Comparison of ENCODE assay signal across 8 mouse cellular contexts in the genomic region with DNA sequence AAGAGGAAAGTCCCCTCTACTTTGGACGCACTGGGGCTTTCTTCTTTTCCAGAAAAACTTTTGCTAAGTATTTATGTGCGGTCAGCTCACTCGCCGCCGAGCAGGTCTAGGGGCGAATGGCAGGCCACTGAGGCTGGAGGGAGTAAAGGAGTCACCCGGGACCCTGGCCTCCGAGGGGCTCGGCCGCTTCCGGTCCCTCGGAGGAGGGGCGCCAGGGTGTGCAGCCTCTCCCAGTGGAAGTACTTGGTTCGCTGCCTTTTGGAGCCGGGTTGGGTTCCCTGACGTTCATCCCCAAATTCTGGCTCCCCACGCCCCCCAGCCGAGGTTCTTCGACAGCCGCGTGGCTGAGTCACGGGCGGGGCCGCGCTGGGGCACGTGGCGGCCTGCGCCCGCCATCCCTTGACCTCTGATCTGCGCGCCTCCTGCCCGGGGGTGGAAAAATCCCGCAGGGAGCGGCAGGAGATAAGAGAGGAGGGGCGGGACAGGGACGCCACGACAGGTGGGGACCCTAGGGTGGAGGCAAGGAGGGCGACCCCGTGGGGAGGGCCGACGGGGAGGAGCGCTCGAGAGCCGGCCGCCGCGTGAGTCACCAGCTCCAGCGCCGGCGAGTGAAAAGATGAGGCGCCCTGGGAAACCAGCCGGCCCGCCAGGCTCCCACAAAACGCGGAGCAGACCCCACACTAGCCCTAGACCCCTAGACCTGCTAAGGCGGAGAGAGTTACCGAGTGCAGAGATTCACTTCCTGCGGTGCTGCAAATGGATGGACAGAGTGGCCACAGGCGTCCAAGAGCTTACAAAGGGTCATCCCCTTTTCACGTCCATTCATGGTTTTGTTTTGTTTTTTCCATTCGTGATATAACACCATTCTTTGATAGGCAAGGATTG. TPM values are rescaled to one million over a fixed set of nuclear protein-coding genes. Genes with fewer than 3 reads are reported as not detected.
A peak's percentile ranks its signal among the peaks of the same experiment; 100 is the strongest.
DNase-seq lines count a peak whose midpoint lies in the region; ATAC-seq and TF ChIP-seq lines count a peak whose summit lies in the region.

No protein-coding gene starts in this region.

- H3K4me1 ChIP-seq in embryonic fibroblast, embryonic 13.5 days (ENCODE audit: control insufficient read depth, insufficient read depth, low read length): peaks cover 16% of the 10 kb centered on the region
- H3K4me1 ChIP-seq in heart, postnatal 0 days (ENCODE audit: control insufficient read depth, insufficient read depth): peaks cover 41% of the 10 kb centered on the region
- peaks cover 59% of the 10 kb centered on the region for H3K4me1 ChIP-seq in midbrain, embryonic 10.5 days

- peak; percentile 81 for DNase-seq in 416B (ENCODE audit: low read depth)
- peak; percentile 46 for DNase-seq in adipocyte (ENCODE audit: low spot score)
- DNase-seq in heart, postnatal 0 days (ENCODE audit: low spot score): no peak
- peak; percentile 26 to 70 for DNase-seq in kidney, postnatal 36 days
- DNase-seq in midbrain, embryonic 10.5 days (ENCODE audit: low spot score): peak; percentile 81
- peak; percentile 80 for DNase-seq in testis, postnatal 10 days (ENCODE audit: low spot score)
- no peak for DNase-seq in layer of hippocampus, adult 11-12 months (ENCODE audit: low spot score)

- H3K4me3 ChIP-seq in embryonic fibroblast, embryonic 13.5 days (ENCODE audit: insufficient read depth, low read length): peak overlapping the region; percentile 44
- peak overlapping the region; percentile 96 for H3K4me3 ChIP-seq in heart, postnatal 0 days (ENCODE audit: low read depth, low read length)
- H3K4me3 ChIP-seq in midbrain, embryonic 10.5 days: peak overlapping the region; percentile 100

- no peaks in the 10 kb centered on the region for H3K9me3 ChIP-seq in heart, postnatal 0 days (replicated peaks; ENCODE audit: control insufficient read depth, low read length)
- H3K9me3 ChIP-seq in midbrain, embryonic 10.5 days (replicated peaks): no peaks in the 10 kb centered on the region

- peak; percentile 39; the same call in 1 of the 2 replicates for TF ChIP-seq EP300 in heart, postnatal 0 days (IDR thresholded peaks at IDR 0.05; ENCODE audit: low read depth)

- H3K36me3 ChIP-seq in heart, postnatal 0 days (replicated peaks; ENCODE audit: control insufficient read depth, insufficient read depth, low read length): peaks cover 36% of the 10 kb centered on the region
- peaks cover 40% of the 10 kb centered on the region for H3K36me3 ChIP-seq in midbrain, embryonic 10.5 days

- TF ChIP-seq POLR2A in embryonic fibroblast, embryonic 13.5 days (IDR thresholded peaks at IDR 0.05; ENCODE audit: low read depth, low read length): peak; percentile 53

- ATAC-seq in heart, postnatal 0 days (ENCODE audit: insufficient read depth, low read depth): no peak

- no peak for TF ChIP-seq CTCF in embryonic fibroblast, embryonic 13.5 days (IDR thresholded peaks at IDR 0.05; ENCODE audit: borderline replicate concordance, insufficient read depth, low read length)
- TF ChIP-seq CTCF in heart, postnatal 0 days (IDR thresholded peaks at IDR 0.05; ENCODE audit: low read depth): no peak

- peak overlapping the region; percentile 99 for H3K9ac ChIP-seq in heart, postnatal 0 days (replicated peaks; ENCODE audit: low read depth, low read length)

- H3K4me2 ChIP-seq in heart, postnatal 0 days (ENCODE audit: low read depth, low read length): peak overlapping the region; percentile 75

- H3K27ac ChIP-seq in embryonic fibroblast, embryonic 13.5 days (ENCODE audit: insufficient read depth, low read length): peak overlapping the region; percentile 96
- H3K27ac ChIP-seq in heart, postnatal 0 days (ENCODE audit: low read depth): peak overlapping the region; percentile 100
- peak overlapping the region; percentile 99 for H3K27ac ChIP-seq in midbrain, embryonic 10.5 days (replicated peaks)

- H3K27me3 ChIP-seq in heart, postnatal 0 days (ENCODE audit: control insufficient read depth, insufficient read depth, low read length): no peaks in the 10 kb centered on the region
- H3K27me3 ChIP-seq in midbrain, embryonic 10.5 days (ENCODE audit: low read depth, poor library complexity, severe bottlenecking): no peaks in the 10 kb centered on the region

- WGBS in heart, postnatal 0 days: under 1% methylated on average over 61 of the region's 61 CpGs
- WGBS in midbrain, embryonic 10.5 days: under 1% methylated on average over 61 of the region's 61 CpGs

RNA-seq across cellular contexts. Expression of a gene that starts 1.2 kb away (rescaled TPM):
- polyA plus RNA-seq in embryonic fibroblast, embryonic 13.5 days (2011; ENCODE audit: insufficient read length, low read depth, missing spikeins): 15.6 and 31.0 TPM in 2 replicates
- total RNA-seq in heart, postnatal 0 days (2014; rRNA removed; ENCODE audit: low replicate concordance): 1,315 and 1,376 TPM in 2 replicates
- 1,204 and 1,224 TPM in 2 replicates for polyA plus RNA-seq in heart, postnatal 0 days (2015; fragmentation: Nextera tagmentation; extraction: Ambion mirVana)
- 22.6 and 32.8 TPM in 2 replicates for polyA plus RNA-seq in midbrain, embryonic 10.5 days (2016; fragmentation: Nextera tagmentation; extraction: Ambion mirVana)

RNA-seq across cellular contexts. Expression of a gene that starts 1.4 kb away (rescaled TPM):
- polyA plus RNA-seq in embryonic fibroblast, embryonic 13.5 days (2011; ENCODE audit: insufficient read length, low read depth, missing spikeins): 1,131 and 1,278 TPM in 2 replicates
- total RNA-seq in heart, postnatal 0 days (2014; rRNA removed; ENCODE audit: low replicate concordance): 924 and 959 TPM in 2 replicates
- polyA plus RNA-seq in heart, postnatal 0 days (2015; fragmentation: Nextera tagmentation; extraction: Ambion mirVana): 903 and 932 TPM in 2 replicates
- 1,553 and 1,733 TPM in 2 replicates for polyA plus RNA-seq in midbrain, embryonic 10.5 days (2016; fragmentation: Nextera tagmentation; extraction: Ambion mirVana)

RNA-seq across cellular contexts. Expression of a gene that starts 8.5 kb away (rescaled TPM):
- 75.9 and 81.1 TPM in 2 replicates for polyA plus RNA-seq in embryonic fibroblast, embryonic 13.5 days (2011; ENCODE audit: insufficient read length, low read depth, missing spikeins)
- total RNA-seq in heart, postnatal 0 days (2014; rRNA removed; ENCODE audit: low replicate concordance): 530 and 532 TPM in 2 replicates
- 446 and 451 TPM in 2 replicates for polyA plus RNA-seq in heart, postnatal 0 days (2015; fragmentation: Nextera tagmentation; extraction: Ambion mirVana)
- 142 and 149 TPM in 2 replicates for polyA plus RNA-seq in midbrain, embryonic 10.5 days (2016; fragmentation: Nextera tagmentation; extraction: Ambion mirVana)

RNA-seq across cellular contexts. Expression of a gene that starts 8.8 kb away (rescaled TPM):
- polyA plus RNA-seq in embryonic fibroblast, embryonic 13.5 days (2011; ENCODE audit: insufficient read length, low read depth, missing spikeins): 14.9 and 19.5 TPM in 2 replicates
- total RNA-seq in heart, postnatal 0 days (2014; rRNA removed; ENCODE audit: low replicate concordance): 48.3 and 66.3 TPM in 2 replicates
- 61.8 and 62.5 TPM in 2 replicates for polyA plus RNA-seq in heart, postnatal 0 days (2015; fragmentation: Nextera tagmentation; extraction: Ambion mirVana)
- polyA plus RNA-seq in midbrain, embryonic 10.5 days (2016; fragmentation: Nextera tagmentation; extraction: Ambion mirVana): 85.6 and 96.3 TPM in 2 replicates

RNA-seq across cellular contexts. Expression of a gene that starts 13.4 kb away (rescaled TPM):
- 91.1 and 106 TPM in 2 replicates for polyA plus RNA-seq in embryonic fibroblast, embryonic 13.5 days (2011; ENCODE audit: insufficient read length, low read depth, missing spikeins)
- 42.0 and 53.9 TPM in 2 replicates for total RNA-seq in heart, postnatal 0 days (2014; rRNA removed; ENCODE audit: low replicate concordance)
- polyA plus RNA-seq in heart, postnatal 0 days (2015; fragmentation: Nextera tagmentation; extraction: Ambion mirVana): 154 and 175 TPM in 2 replicates
- 186 TPM in 2 replicates for polyA plus RNA-seq in midbrain, embryonic 10.5 days (2016; fragmentation: Nextera tagmentation; extraction: Ambion mirVana)

Comparison
In these comparisons a context has a peak if more than half of its experiments do, and no peak if none do; other contexts are left out.
1. DNase-seq: peak in 416B (single experiment), adipocyte (single experiment), kidney, postnatal 36 days (2 of 2), midbrain, embryonic 10.5 days (single experiment) and testis, postnatal 10 days (single experiment); none in heart, postnatal 0 days (single experiment) and layer of hippocampus, adult 11-12 months (single experiment).
2. H3K4me3 ChIP-seq: peak in every context shown above with its lines; median percentile 100 in midbrain, embryonic 10.5 days; 96 in heart, postnatal 0 days; 44 in embryonic fibroblast, embryonic 13.5 days.
3. RNA of a gene that starts 1.2 kb away (polyA plus RNA-seq): 1,204 to 1,224 TPM in heart, postnatal 0 days; 22.6 to 32.8 TPM in midbrain, embryonic 10.5 days and 15.6 to 31.0 TPM in embryonic fibroblast, embryonic 13.5 days; every median in the first group is over 10 times any median in the second.
4. Peak in every context shown above with its lines, with median percentiles within 50 percentile points of each other: H3K27ac ChIP-seq.